Mouse (Mus musculus) thymus, adult 2 months (tissue): ENCODE data around the gene Cept1.

Experiments used
- CTCF ChIP-seq: fragments of 200-500 bp; IDR thresholded peaks from 2 replicates; pipeline ENCODE4 v1.5.1; 2012; ENCODE audit warnings: mild to moderate bottlenecking, control low read depth, low read length, moderate library complexity, borderline replicate concordance; ENCODE audit not compliant: control insufficient read depth, poor library complexity, insufficient read depth; ENCODE audit errors: extremely low read depth
- POLR2A ChIP-seq: fragments of 200-500 bp; IDR thresholded peaks from 2 replicates; pipeline ENCODE4 v1.6.1; 2012; ENCODE audit warnings: mild to moderate bottlenecking, low read length, control low read depth, moderate library complexity; ENCODE audit not compliant: control insufficient read depth, poor library complexity, insufficient read depth; ENCODE audit errors: extremely low read depth

DNA sequence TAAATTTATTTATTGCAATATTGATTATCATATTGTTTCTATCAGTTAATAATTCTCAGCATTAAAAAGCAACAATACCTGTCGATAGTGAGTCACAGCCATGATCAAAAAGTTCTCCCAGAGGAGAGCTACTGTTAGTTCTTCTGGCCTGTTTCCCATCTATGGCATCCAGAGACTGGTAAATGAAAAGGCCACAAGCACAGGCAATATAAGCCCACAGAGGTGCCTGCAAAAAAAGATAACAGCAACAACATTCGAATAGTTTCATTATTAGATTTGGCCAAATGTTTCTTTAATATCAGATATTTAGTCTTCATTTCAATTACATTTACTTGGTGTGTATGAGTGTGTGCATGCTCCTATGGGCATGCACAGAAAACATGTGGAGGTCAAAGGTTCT lies 14.3 kb downstream of the Cept1 start:
- TF ChIP-seq CTCF (no peak), POLR2A (no peak)
